Mouse (Mus musculus) C2C12 (cell line): ENCODE data around the gene Olfr548-ps1. TPM values are rescaled to one million over a fixed set of nuclear protein-coding genes. Genes with fewer than 3 reads are reported as not detected.

Experiments used
- H3K27me3 ChIP-seq: one replicate; pipeline ENCODE4 v1.6.1; 2011; ENCODE audit not compliant: control insufficient read depth, insufficient read depth, insufficient read length
- H3K36me3 ChIP-seq: one replicate; pipeline ENCODE4 v1.6.1; 2011; ENCODE audit not compliant: control insufficient read depth, insufficient read depth
- H3K4me3 ChIP-seq: one replicate; pipeline ENCODE4 v1.5.1; 2011; ENCODE audit warnings: mild to moderate bottlenecking, control low read depth; ENCODE audit not compliant: poor library complexity, insufficient read depth, severe bottlenecking
- H3K79me2 ChIP-seq: one replicate; pipeline ENCODE4 v1.6.1; 2011; ENCODE audit not compliant: control insufficient read depth, insufficient read depth
- H3K79me3 ChIP-seq: one replicate; pipeline ENCODE4 v1.6.1; 2011; ENCODE audit warnings: low read depth, control low read depth
- H3ac ChIP-seq: one replicate; pipeline ENCODE3; 2011; ENCODE audit warnings: low read depth; ENCODE audit not compliant: control insufficient read depth, insufficient read length
- CEBPB ChIP-seq: IDR thresholded peaks from one replicate; pipeline ENCODE4 v1.6.1; 2011; ENCODE audit warnings: low read depth, mild to moderate bottlenecking, control low read depth, moderate library complexity
- CTCF ChIP-seq: IDR thresholded peaks from one replicate; pipeline ENCODE4 v1.5.1; 2011; ENCODE audit not compliant: control insufficient read depth, insufficient read depth, insufficient read length
- FOSL1 ChIP-seq: IDR thresholded peaks from one replicate; pipeline ENCODE4 v1.8.0; 2011; ENCODE audit warnings: mild to moderate bottlenecking, low read length; ENCODE audit not compliant: poor library complexity, insufficient read depth, severe bottlenecking
- MAX ChIP-seq: IDR thresholded peaks from one replicate; pipeline ENCODE4 v1.6.1; 2011; ENCODE audit warnings: mild to moderate bottlenecking, control low read depth
- MYOD1 ChIP-seq: IDR thresholded peaks from one replicate; pipeline ENCODE4 v1.6.1; 2011; ENCODE audit warnings: low read depth; ENCODE audit not compliant: control insufficient read depth, insufficient read length
- MYOG ChIP-seq: IDR thresholded peaks from one replicate; pipeline ENCODE4 v1.6.1; 2011; ENCODE audit not compliant: control insufficient read depth, insufficient read length; ENCODE audit errors: extremely low read depth
- USF1 ChIP-seq: IDR thresholded peaks from one replicate; pipeline ENCODE4 v1.6.1; 2011; ENCODE audit warnings: low read depth, mild to moderate bottlenecking, control low read depth, moderate library complexity
- polyA plus RNA-seq: library from polyadenylated mRNA; unstranded; fragments of >200 nt; fragmentation: generic; extraction: Trizol; gene quantifications from one replicate; pipeline ENCODE4 v1.2.1, GENCODE M21; 2012; ENCODE audit warnings: missing spikeins

The Olfr548-ps1 gene
- polyA plus RNA-seq, 1 experiment, result not detected

GRCm38 (mm10) chr7:102509726-102510125, 31.0 kb upstream of the Olfr548-ps1 start:
- no peaks in the 10 kb centered on the region for H3K79me2 ChIP-seq
- TF ChIP-seq MYOG (no peak), CEBPB (no peak), USF1 (no peak), CTCF (no peak), MYOD1 (no peak), FOSL1 (no peak), MAX (no peak)
- H3K27me3 ChIP-seq, result no peaks in the 10 kb centered on the region
- H3ac ChIP-seq, result no peak overlapping the region
- no peaks in the 10 kb centered on the region for H3K79me3 ChIP-seq
- no peaks in the 10 kb centered on the region for H3K36me3 ChIP-seq
- H3K4me3 ChIP-seq, result no peak overlapping the region

- Histone ChIP-seq H3ac (no peak overlapping the region), H3K36me3 (no peaks in the 10 kb centered on the region), H3K79me2 (no peaks in the 10 kb centered on the region), H3K4me3 (no peak overlapping the region), H3K79me3 (no peaks in the 10 kb centered on the region), H3K27me3 (no peaks in the 10 kb centered on the region)
- no peak for TF ChIP-seq FOSL1
- TF ChIP-seq MYOG, result no peak
- no peak for TF ChIP-seq USF1
- TF ChIP-seq CEBPB, result no peak
- TF ChIP-seq MAX, result no peak
- TF ChIP-seq MYOD1, result no peak
- TF ChIP-seq CTCF, result no peak
These were observed 28.8 kb upstream of the Olfr548-ps1 start for GRCm38 (mm10) chr7:102511927-102512326.

GRCm38 (mm10) chr7:102512814-102513435, 27.8 kb upstream of the Olfr548-ps1 start:
- no peaks in the 10 kb centered on the region for H3K27me3 ChIP-seq
- no peak overlapping the region for H3K4me3 ChIP-seq
- no peaks in the 10 kb centered on the region for H3K79me2 ChIP-seq

GRCm38 (mm10) chr7:102514144-102514543, 26.6 kb upstream of the Olfr548-ps1 start:
- TF ChIP-seq FOSL1, result no peak
- TF ChIP-seq MYOG, result no peak
- TF ChIP-seq MYOD1, result no peak
- TF ChIP-seq USF1, result no peak
- no peak for TF ChIP-seq CTCF
- no peak for TF ChIP-seq MAX
- TF ChIP-seq CEBPB, result no peak
- H3K79me2 ChIP-seq, result no peaks in the 10 kb centered on the region
- no peaks in the 10 kb centered on the region for H3K79me3 ChIP-seq
- H3K36me3 ChIP-seq, result no peaks in the 10 kb centered on the region
- no peaks in the 10 kb centered on the region for H3K27me3 ChIP-seq
- H3K4me3 ChIP-seq, result no peak overlapping the region
- no peak overlapping the region for H3ac ChIP-seq

More at GRCm38 (mm10) chr7:102512814-102513435, 27.8 kb upstream of the Olfr548-ps1 start:
- H3K79me3 ChIP-seq, result no peaks in the 10 kb centered on the region
- no peak for TF ChIP-seq CEBPB
- peak; percentile 89 for TF ChIP-seq CTCF
- H3ac ChIP-seq, result no peak overlapping the region
- no peaks in the 10 kb centered on the region for H3K36me3 ChIP-seq

GRCm38 (mm10) chr7:102516261-102517050, 24.2 kb upstream of the Olfr548-ps1 start:
- H3K79me2 ChIP-seq, result no peaks in the 10 kb centered on the region
- H3K79me3 ChIP-seq, result no peaks in the 10 kb centered on the region
- no peak for TF ChIP-seq CEBPB
- TF ChIP-seq USF1, result no peak
- no peak for TF ChIP-seq FOSL1
- no peak for TF ChIP-seq MYOG
- no peak for TF ChIP-seq MAX
- no peak for TF ChIP-seq MYOD1
- TF ChIP-seq CTCF, result no peak
- H3K27me3 ChIP-seq, result no peaks in the 10 kb centered on the region
- no peaks in the 10 kb centered on the region for H3K36me3 ChIP-seq
- H3ac ChIP-seq, result no peak overlapping the region
- H3K4me3 ChIP-seq, result no peak overlapping the region
